Mouse (Mus musculus) liver, embryonic 16.5 days (tissue): ENCODE data around the gene Btbd7. TPM values are rescaled to one million over a fixed set of nuclear protein-coding genes. Genes with fewer than 3 reads are reported as not detected.

ENCODE experiments used
- ATAC-seq: fragments of 200-750 bp; cut with Nextera tagmentation; 2 replicates; pipeline ENCODE4 v1.8.0; 2017; ENCODE audit warnings: low read depth, mild to moderate bottlenecking, moderate number of reproducible peaks, moderate library complexity
- H3K27ac ChIP-seq: fragments of 300-500 bp; sonication (generic); 2 replicates; pipeline ENCODE4 v1.5.1; 2014; ENCODE audit warnings: mild to moderate bottlenecking, low read length
- H3K27me3 ChIP-seq: fragments of 300-500 bp; sonication (generic); 2 replicates; pipeline ENCODE4 v1.6.1; 2014; ENCODE audit warnings: low read depth, low read length, mixed read lengths; ENCODE audit not compliant: control insufficient read depth, insufficient read depth
- H3K36me3 ChIP-seq: fragments of 300-500 bp; sonication (generic); 2 replicates; pipeline ENCODE4 v1.6.1; 2014; ENCODE audit warnings: mild to moderate bottlenecking; ENCODE audit not compliant: control insufficient read depth, insufficient read depth
- H3K4me1 ChIP-seq: fragments of 300-500 bp; sonication (generic); 2 replicates; pipeline ENCODE4 v1.6.1; 2014; ENCODE audit warnings: low read depth, low read length, mixed read lengths; ENCODE audit not compliant: control insufficient read depth
- H3K4me2 ChIP-seq: fragments of 300-500 bp; sonication (generic); 2 replicates; pipeline ENCODE4 v1.6.1; 2014; ENCODE audit warnings: low read depth, low read length, mixed read lengths
- H3K4me3 ChIP-seq: fragments of 300-500 bp; sonication (generic); 2 replicates; pipeline ENCODE4 v1.5.1; 2014; ENCODE audit warnings: low read depth, mild to moderate bottlenecking, low read length
- H3K9ac ChIP-seq: fragments of 300-500 bp; sonication (generic); 2 replicates; pipeline ENCODE4 v1.6.1; 2014; ENCODE audit warnings: low read depth, low read length
- H3K9me3 ChIP-seq: fragments of 300-500 bp; sonication (generic); replicated peaks from 2 replicates; pipeline ENCODE4 v1.6.1; 2016; ENCODE audit warnings: low read length; ENCODE audit not compliant: control insufficient read depth
- WGBS: fragments of 180-500 bp; shearing (Covaris S2); extraction: QIAGEN DNeasy Blood & Tissue Kit; methylation state at CpG from one replicate; pipeline ENCODE4 v1.1.7; 2014; ENCODE audit not compliant: insufficient replicate concordance; 5-methylcytosine and 5-hydroxymethylcytosine counted together
- polyA plus RNA-seq: library from polyadenylated mRNA; unstranded; fragments of >200 nt; fragmentation: Nextera tagmentation; extraction: Ambion mirVana; gene quantifications from 2 replicates; pipeline ENCODE4 v1.2.1, GENCODE M21; 2015

The Btbd7 gene
- polyA plus RNA-seq, 1 experiment from 2014 or later = 4.7 TPM

GRCm38 (mm10) chr12:102748256-102748655 is 130.0 kb downstream of the Btbd7 start:
- H3K4me2 ChIP-seq = no peak overlapping the region
- no peak overlapping the region for H3K27ac ChIP-seq
- WGBS = 68% methylated on average over 3 of the region's 3 CpGs

GRCm38 (mm10) chr12:102744839-102745238 is 133.4 kb downstream of the Btbd7 start:
- Histone ChIP-seq H3K4me3 (peak overlapping the region; percentile 93), H3K4me2 (peak overlapping the region; percentile 95), H3K9ac (peak overlapping the region; percentile 91; the same call in 1 of the 2 replicates), H3K9me3 (no peaks in the 10 kb centered on the region), H3K36me3 (0 out of 2 replicates have a peak, but pooled peaks cover 4% of the 10 kb centered on the region), H3K4me1 (peaks cover 24% of the 10 kb centered on the region), H3K27me3 (no peaks in the 10 kb centered on the region), H3K27ac (peak overlapping the region; percentile 94)
- 15% methylated on average over 6 of the region's 6 CpGs for WGBS
- ATAC-seq = no peak

More at GRCm38 (mm10) chr12:102748256-102748655, 130.0 kb downstream of the Btbd7 start:
- Histone ChIP-seq H3K9me3 (no peaks in the 10 kb centered on the region), H3K27me3 (no peaks in the 10 kb centered on the region), H3K9ac (no peak overlapping the region), H3K4me3 (no peak overlapping the region), H3K4me1 (peaks cover 12% of the 10 kb centered on the region), H3K36me3 (0 out of 2 replicates have a peak, but pooled peaks cover 4% of the 10 kb centered on the region)
- no peak for ATAC-seq

GRCm38 (mm10) chr12:102743589-102744574 is 134.4 kb downstream of the Btbd7 start, which contains the start of the genes Moap1 and Tmem251:
Gene Moap1, minus strand, starts transcription at chr12:102743661.
Gene Tmem251, plus strand, starts transcription at chr12:102743762.
- ATAC-seq = peak; percentile 97
- Histone ChIP-seq H3K9ac (peak within 1 kb of the TSS; percentile 91), H3K4me1 (peaks cover 24% of the 10 kb centered on the region), H3K4me3 (peak within 1 kb of the TSS; percentile 93), H3K36me3 (0 out of 2 replicates have a peak, but pooled peaks cover 4% of the 10 kb centered on the region), H3K9me3 (no peaks in the 10 kb centered on the region), H3K27ac (peak within 1 kb of the TSS; percentile 94), H3K27me3 (no peaks in the 10 kb centered on the region), H3K4me2 (peak within 1 kb of the TSS; percentile 95)
- whole genome bisulfite sequencing = under 1% methylated on average over 62 of the region's 63 CpGs

- H3K36me3 ChIP-seq = 0 out of 2 replicates have a peak, but pooled peaks cover 1% of the 10 kb centered on the region
- H3K9me3 ChIP-seq = no peaks in the 10 kb centered on the region
- H3K4me2 ChIP-seq = peak overlapping the region; percentile 95
- H3K4me3 ChIP-seq = peak overlapping the region; percentile 93
- ATAC-seq = peak; percentile 40
- peaks cover 22% of the 10 kb centered on the region for H3K4me1 ChIP-seq
- under 1% methylated on average over 33 of the region's 33 CpGs for WGBS
- H3K9ac ChIP-seq = peak overlapping the region; percentile 91
- no peaks in the 10 kb centered on the region for H3K27me3 ChIP-seq
- H3K27ac ChIP-seq = peak overlapping the region; percentile 94
These were observed 135.2 kb downstream of the Btbd7 start for GRCm38 (mm10) chr12:102743036-102743588.

- Histone ChIP-seq H3K9ac (no peak overlapping the region), H3K4me2 (no peak overlapping the region)
These were observed 136.2 kb downstream of the Btbd7 start for GRCm38 (mm10) chr12:102742056-102742455.

GRCm38 (mm10) chr12:102740285-102740684 is 138.0 kb downstream of the Btbd7 start:
- 48% methylated on average over 3 of the region's 3 CpGs for WGBS
- Histone ChIP-seq H3K9me3 (no peaks in the 10 kb centered on the region), H3K27ac (no peak overlapping the region), H3K27me3 (no peaks in the 10 kb centered on the region), H3K36me3 (no peaks in the 10 kb centered on the region), H3K4me1 (peaks cover 20% of the 10 kb centered on the region), H3K9ac (no peak overlapping the region), H3K4me3 (no peak overlapping the region), H3K4me2 (no peak overlapping the region)
- ATAC-seq = no peak

More at GRCm38 (mm10) chr12:102742056-102742455, 136.2 kb downstream of the Btbd7 start:
- H3K27ac ChIP-seq = no peak overlapping the region
- H3K4me3 ChIP-seq = no peak overlapping the region
- peaks cover 22% of the 10 kb centered on the region for H3K4me1 ChIP-seq
- no peaks in the 10 kb centered on the region for H3K36me3 ChIP-seq
- 48% methylated on average over 7 of the region's 7 CpGs for WGBS
- H3K9me3 ChIP-seq = no peaks in the 10 kb centered on the region
- ATAC-seq = no peak
- H3K27me3 ChIP-seq = no peaks in the 10 kb centered on the region

- no peak overlapping the region for H3K4me2 ChIP-seq
- no peak overlapping the region for H3K4me3 ChIP-seq
- peaks cover 12% of the 10 kb centered on the region for H3K4me1 ChIP-seq
- no peaks in the 10 kb centered on the region for H3K36me3 ChIP-seq
- H3K27ac ChIP-seq = no peak overlapping the region
- no peaks in the 10 kb centered on the region for H3K9me3 ChIP-seq
- H3K9ac ChIP-seq = no peak overlapping the region
- 68% methylated on average over 5 of the region's 5 CpGs for WGBS
- ATAC-seq = no peak
- no peaks in the 10 kb centered on the region for H3K27me3 ChIP-seq
These were observed 139.2 kb downstream of the Btbd7 start for GRCm38 (mm10) chr12:102739096-102739495.

- WGBS = 7% methylated on average over 4 of the region's 5 CpGs
- no peak for ATAC-seq
These were observed 144.9 kb downstream of the Btbd7 start for GRCm38 (mm10) chr12:102733381-102733780.

More at GRCm38 (mm10) chr12:102733381-102733780, 144.9 kb downstream of the Btbd7 start:
- no peak overlapping the region for H3K4me3 ChIP-seq
- no peaks in the 10 kb centered on the region for H3K9me3 ChIP-seq
- H3K36me3 ChIP-seq = no peaks in the 10 kb centered on the region
- H3K9ac ChIP-seq = no peak overlapping the region
- H3K27me3 ChIP-seq = no peaks in the 10 kb centered on the region
- H3K4me2 ChIP-seq = no peak overlapping the region
- H3K27ac ChIP-seq = no peak overlapping the region
- H3K4me1 ChIP-seq = peaks cover 16% of the 10 kb centered on the region
